Mouse (Mus musculus) bone marrow macrophage, adult 2 months (primary cell): ENCODE measurements at regions not wholly inside any gene's neighbourhood (a gene's known extent, or its start where the extent isn't known, plus 50 kb on each side); places are given as distances from the start of the nearest gene placed in this dataset.

Experiments
- H3K27ac ChIP-seq: 2 replicates; pipeline ENCODE4 v1.5.1; 2012; ENCODE audit warnings: low read depth, low read length; ENCODE audit not compliant: insufficient read depth
- H3K4me1 ChIP-seq: 2 replicates; pipeline ENCODE4 v1.6.1; 2012; ENCODE audit warnings: low read length; ENCODE audit not compliant: control insufficient read depth, insufficient read depth
- H3K4me3 ChIP-seq: 2 replicates; pipeline ENCODE4 v1.5.1; 2012; ENCODE audit warnings: mild to moderate bottlenecking, low read length, moderate library complexity; ENCODE audit not compliant: insufficient read depth
- CTCF ChIP-seq: IDR thresholded peaks from 2 replicates; pipeline ENCODE4 v1.5.1; 2012; ENCODE audit warnings: low read depth, mild to moderate bottlenecking, low read length, moderate library complexity
- POLR2A ChIP-seq: IDR thresholded peaks from 2 replicates; pipeline ENCODE4 v1.6.1; 2012; ENCODE audit warnings: mild to moderate bottlenecking, low read depth, low read length, borderline replicate concordance

- H3K4me1 ChIP-seq = no peaks in the 10 kb centered on the region
- H3K4me3 ChIP-seq = no peak overlapping the region
- no peak overlapping the region for H3K27ac ChIP-seq
- TF ChIP-seq CTCF (no peak), POLR2A (no peak)
Measured at GRCm38 (mm10) chr10:46135120-46135748, 557.6 kb downstream of the Hace1 start.

GRCm38 (mm10) chr10:46174035-46174434 is 596.4 kb downstream of the Hace1 start:
- no peak overlapping the region for H3K4me3 ChIP-seq
- H3K4me1 ChIP-seq = no peaks in the 10 kb centered on the region
- no peak overlapping the region for H3K27ac ChIP-seq
- no peak for TF ChIP-seq POLR2A

GRCm38 (mm10) chr10:46185763-46186458 is 608.3 kb downstream of the Hace1 start:
- no peak overlapping the region for H3K27ac ChIP-seq
- no peak for TF ChIP-seq POLR2A
- no peak overlapping the region for H3K4me3 ChIP-seq
- H3K4me1 ChIP-seq = no peaks in the 10 kb centered on the region

- H3K4me1 ChIP-seq = no peaks in the 10 kb centered on the region
- H3K27ac ChIP-seq = no peak overlapping the region
- H3K4me3 ChIP-seq = no peak overlapping the region
- TF ChIP-seq POLR2A (no peak), CTCF (no peak)
Measured at GRCm38 (mm10) chr10:46194143-46194542, 616.5 kb downstream of the Hace1 start.

GRCm38 (mm10) chr10:46226837-46227402 is 649.3 kb downstream of the Hace1 start:
- no peak overlapping the region for H3K4me3 ChIP-seq
- TF ChIP-seq CTCF = no peak
- no peak for TF ChIP-seq POLR2A
- no peak overlapping the region for H3K27ac ChIP-seq
- no peaks in the 10 kb centered on the region for H3K4me1 ChIP-seq

- Histone ChIP-seq H3K4me1 (no peaks in the 10 kb centered on the region), H3K27ac (no peak overlapping the region), H3K4me3 (no peak overlapping the region)
- no peak for TF ChIP-seq CTCF
Measured at GRCm38 (mm10) chr10:46229608-46230007, 652.0 kb downstream of the Hace1 start.

GRCm38 (mm10) chr10:46235581-46235980 is 658.0 kb downstream of the Hace1 start:
- no peak overlapping the region for H3K27ac ChIP-seq
- TF ChIP-seq CTCF (no peak), POLR2A (no peak)
- H3K4me3 ChIP-seq = no peak overlapping the region
- no peaks in the 10 kb centered on the region for H3K4me1 ChIP-seq

- Histone ChIP-seq H3K27ac (no peak overlapping the region), H3K4me1 (no peaks in the 10 kb centered on the region), H3K4me3 (no peak overlapping the region)
- TF ChIP-seq CTCF (no peak), POLR2A (no peak)
Measured at GRCm38 (mm10) chr10:46255575-46255974, 677.9 kb downstream of the Hace1 start.

GRCm38 (mm10) chr10:46269710-46270109 is 692.1 kb downstream of the Hace1 start:
- no peak overlapping the region for H3K27ac ChIP-seq
- no peaks in the 10 kb centered on the region for H3K4me1 ChIP-seq
- TF ChIP-seq POLR2A (no peak), CTCF (no peak)
- H3K4me3 ChIP-seq = no peak overlapping the region

- Histone ChIP-seq H3K4me3 (no peak overlapping the region), H3K27ac (no peak overlapping the region), H3K4me1 (no peaks in the 10 kb centered on the region)
- TF ChIP-seq POLR2A (no peak), CTCF (no peak)
Measured at GRCm38 (mm10) chr10:46273846-46274245, 696.2 kb downstream of the Hace1 start.
